Mouse (Mus musculus): ENCODE results near the gene Bmpr1b. TPM values are rescaled to one million over a fixed set of nuclear protein-coding genes. Genes with fewer than 3 reads are reported as not detected.

The Bmpr1b gene
- polyA plus RNA-seq, 1 experiment from 2014 or later: 2.7 TPM

- WGBS: 91% methylated on average over 4 of the region's 4 CpGs
- no peak for DNase-seq (ENCODE audit: low spot score)
Observed at GRCm38 (mm10) chr3:141897698-141898097, 271.5 kb downstream of the Bmpr1b start.

GRCm38 (mm10) chr3:141896870-141897554 is 272.2 kb downstream of the Bmpr1b start:
- no peak overlapping the region for H3K9ac ChIP-seq (ENCODE audit: low read length)
- no peak for DNase-seq (ENCODE audit: low spot score)
- no peak overlapping the region for H3K4me2 ChIP-seq (replicated peaks; ENCODE audit: low read depth)
- H3K36me3 ChIP-seq (ENCODE audit: control insufficient read depth, insufficient read depth, low read length): no peaks in the 10 kb centered on the region
- ATAC-seq (ENCODE audit: low FRiP score, low TSS enrichment): no peak
- H3K27ac ChIP-seq (replicated peaks): no peak overlapping the region
- no peaks in the 10 kb centered on the region for H3K4me1 ChIP-seq (replicated peaks; ENCODE audit: control insufficient read depth, insufficient read depth)
- no peak overlapping the region for H3K4me3 ChIP-seq (ENCODE audit: low read depth, low read length)
- no peaks in the 10 kb centered on the region for H3K27me3 ChIP-seq (ENCODE audit: control insufficient read depth, insufficient read depth, low read length)
- no peaks in the 10 kb centered on the region for H3K9me3 ChIP-seq (ENCODE audit: control insufficient read depth, low read length)
- WGBS: 36% methylated on average over 4 of the region's 4 CpGs
- no peak for TF ChIP-seq EP300 (optimal IDR thresholded peaks at IDR 0.05)
- TF ChIP-seq CTCF (IDR thresholded peaks at IDR 0.05; ENCODE audit: low read depth): no peak

More at GRCm38 (mm10) chr3:141897698-141898097, 271.5 kb downstream of the Bmpr1b start:
- ATAC-seq (ENCODE audit: low FRiP score, low TSS enrichment): no peak
- H3K9me3 ChIP-seq (ENCODE audit: control insufficient read depth, low read length): no peaks in the 10 kb centered on the region
- H3K27ac ChIP-seq (replicated peaks): no peak overlapping the region
- H3K4me2 ChIP-seq (replicated peaks; ENCODE audit: low read depth): no peak overlapping the region
- no peaks in the 10 kb centered on the region for H3K36me3 ChIP-seq (ENCODE audit: control insufficient read depth, insufficient read depth, low read length)
- no peaks in the 10 kb centered on the region for H3K27me3 ChIP-seq (ENCODE audit: control insufficient read depth, insufficient read depth, low read length)
- TF ChIP-seq CTCF (IDR thresholded peaks at IDR 0.05; ENCODE audit: low read depth) (no peak), EP300 (optimal IDR thresholded peaks at IDR 0.05) (no peak)
- no peak overlapping the region for H3K4me3 ChIP-seq (ENCODE audit: low read depth, low read length)
- no peak overlapping the region for H3K9ac ChIP-seq (ENCODE audit: low read length)
- H3K4me1 ChIP-seq (replicated peaks; ENCODE audit: control insufficient read depth, insufficient read depth): no peaks in the 10 kb centered on the region

GRCm38 (mm10) chr3:141895096-141895495 is 274.1 kb downstream of the Bmpr1b start:
- H3K4me1 ChIP-seq (replicated peaks; ENCODE audit: control insufficient read depth, insufficient read depth): no peaks in the 10 kb centered on the region
- no peak overlapping the region for H3K27ac ChIP-seq (replicated peaks)
- H3K36me3 ChIP-seq (ENCODE audit: control insufficient read depth, insufficient read depth, low read length): no peaks in the 10 kb centered on the region
- no peak for DNase-seq (ENCODE audit: low spot score)
- H3K4me3 ChIP-seq (ENCODE audit: low read depth, low read length): no peak overlapping the region
- no peak for ATAC-seq (ENCODE audit: low FRiP score, low TSS enrichment)
- WGBS: 29% methylated on average over 5 of the region's 5 CpGs
- H3K27me3 ChIP-seq (ENCODE audit: control insufficient read depth, insufficient read depth, low read length): no peaks in the 10 kb centered on the region
- no peak overlapping the region for H3K4me2 ChIP-seq (replicated peaks; ENCODE audit: low read depth)
- H3K9me3 ChIP-seq (ENCODE audit: control insufficient read depth, low read length): no peaks in the 10 kb centered on the region
- no peak overlapping the region for H3K9ac ChIP-seq (ENCODE audit: low read length)
- TF ChIP-seq EP300 (optimal IDR thresholded peaks at IDR 0.05): no peak

GRCm38 (mm10) chr3:141890668-141891067 is 278.6 kb downstream of the Bmpr1b start:
- 24% methylated on average over 4 of the region's 4 CpGs for WGBS
- DNase-seq (ENCODE audit: low spot score) (no peak), ATAC-seq (ENCODE audit: low FRiP score, low TSS enrichment) (no peak)
- Histone ChIP-seq H3K27me3 (ENCODE audit: control insufficient read depth, insufficient read depth, low read length) (no peaks in the 10 kb centered on the region), H3K9me3 (ENCODE audit: control insufficient read depth, low read length) (no peaks in the 10 kb centered on the region), H3K4me2 (replicated peaks; ENCODE audit: low read depth) (no peak overlapping the region), H3K36me3 (ENCODE audit: control insufficient read depth, insufficient read depth, low read length) (no peaks in the 10 kb centered on the region), H3K27ac (replicated peaks) (no peak overlapping the region), H3K9ac (ENCODE audit: low read length) (no peak overlapping the region), H3K4me1 (replicated peaks; ENCODE audit: control insufficient read depth, insufficient read depth) (no peaks in the 10 kb centered on the region), H3K4me3 (ENCODE audit: low read depth, low read length) (no peak overlapping the region)
- TF ChIP-seq EP300 (optimal IDR thresholded peaks at IDR 0.05) (no peak), CTCF (IDR thresholded peaks at IDR 0.05; ENCODE audit: low read depth) (no peak)

GRCm38 (mm10) chr3:141887476-141888274 is 281.6 kb downstream of the Bmpr1b start:
- H3K4me1 ChIP-seq (replicated peaks; ENCODE audit: control insufficient read depth, insufficient read depth): no peaks in the 10 kb centered on the region
- H3K36me3 ChIP-seq (ENCODE audit: control insufficient read depth, insufficient read depth, low read length): no peaks in the 10 kb centered on the region
- ATAC-seq (ENCODE audit: low FRiP score, low TSS enrichment) (no peak), DNase-seq (ENCODE audit: low spot score) (no peak)
- no peaks in the 10 kb centered on the region for H3K9me3 ChIP-seq (ENCODE audit: control insufficient read depth, low read length)
- WGBS: 54% methylated on average over 4 of the region's 4 CpGs
- H3K27me3 ChIP-seq (ENCODE audit: control insufficient read depth, insufficient read depth, low read length): no peaks in the 10 kb centered on the region
- H3K4me3 ChIP-seq (ENCODE audit: low read depth, low read length): no peak overlapping the region
- H3K9ac ChIP-seq (ENCODE audit: low read length): no peak overlapping the region
- no peak overlapping the region for H3K4me2 ChIP-seq (replicated peaks; ENCODE audit: low read depth)
- no peak overlapping the region for H3K27ac ChIP-seq (replicated peaks)
- TF ChIP-seq EP300 (optimal IDR thresholded peaks at IDR 0.05) (no peak), CTCF (IDR thresholded peaks at IDR 0.05; ENCODE audit: low read depth) (peak; percentile 75)

GRCm38 (mm10) chr3:141884190-141884589 is 285.0 kb downstream of the Bmpr1b start:
- WGBS: 96% methylated on average over 5 of the region's 5 CpGs
- TF ChIP-seq EP300 (optimal IDR thresholded peaks at IDR 0.05): no peak
- TF ChIP-seq CTCF (IDR thresholded peaks at IDR 0.05; ENCODE audit: low read depth): no peak
- H3K9me3 ChIP-seq (ENCODE audit: control insufficient read depth, low read length): no peaks in the 10 kb centered on the region

More at GRCm38 (mm10) chr3:141884190-141884589, 285.0 kb downstream of the Bmpr1b start:
- DNase-seq (ENCODE audit: low spot score): no peak
- Histone ChIP-seq H3K36me3 (ENCODE audit: control insufficient read depth, insufficient read depth, low read length) (no peaks in the 10 kb centered on the region), H3K4me1 (replicated peaks; ENCODE audit: control insufficient read depth, insufficient read depth) (no peaks in the 10 kb centered on the region), H3K4me3 (ENCODE audit: low read depth, low read length) (no peak overlapping the region), H3K27ac (replicated peaks) (no peak overlapping the region), H3K27me3 (ENCODE audit: control insufficient read depth, insufficient read depth, low read length) (no peaks in the 10 kb centered on the region), H3K4me2 (replicated peaks; ENCODE audit: low read depth) (no peak overlapping the region), H3K9ac (ENCODE audit: low read length) (no peak overlapping the region)
- no peak for ATAC-seq (ENCODE audit: low FRiP score, low TSS enrichment)

Measured in stomach, postnatal 0 days (tissue).